Mouse (Mus musculus): ENCODE data around the gene Clmn. TPM values are rescaled to one million over a fixed set of nuclear protein-coding genes. Genes with fewer than 3 reads are reported as not detected.
"Not testable (repeated sequence)": the region's sequence is repeated elsewhere in the genome, so short reads cannot be mapped to it uniquely, and the experiment has no call there.

Gene Clmn
- total and polyA plus RNA-seq, 3 experiments, result not detected

GRCm38 (mm10) chr12:104731782-104732181 is 133.1 kb downstream of the Clmn start:
- H3K27me3 ChIP-seq (ENCODE audit: control insufficient read depth in 1 of 2, insufficient read depth in 2 of 2, low read length in 2 of 2), result no peaks in the 10 kb centered on the region
- no peaks in the 10 kb centered on the region for H3K9me3 ChIP-seq (replicated peaks; ENCODE audit: insufficient read depth, low read length)
- TF ChIP-seq JUND (IDR thresholded peaks at IDR 0.05; ENCODE audit: low read depth, low read length) (no peak), ELF1 (IDR thresholded peaks at IDR 0.05; ENCODE audit: low read depth, low read length) (no peak), ZC3H11A (IDR thresholded peaks at IDR 0.05; ENCODE audit: low read depth, low read length) (no peak), TAL1 (IDR thresholded peaks at IDR 0.05; ENCODE audit: low read length) (no peak), UBTF (IDR thresholded peaks at IDR 0.05; ENCODE audit: borderline replicate concordance, insufficient read depth, low read depth, low read length) (no peak), MAZ (IDR thresholded peaks at IDR 0.05; ENCODE audit: low read depth, low read length) (no peak), GABPA (IDR thresholded peaks at IDR 0.05; ENCODE audit: low read depth, low read length) (no peak), NELFE (IDR thresholded peaks at IDR 0.05; ENCODE audit: low read depth, low read length) (no peak), USF1 (IDR thresholded peaks at IDR 0.05; ENCODE audit: low read depth, low read length) (no peak), TBP (IDR thresholded peaks at IDR 0.05; ENCODE audit: low read depth, low read length) (no peak), BHLHE40 (IDR thresholded peaks at IDR 0.05; ENCODE audit: borderline replicate concordance, low read depth, low read length) (no peak), SMC3 (IDR thresholded peaks at IDR 0.05; ENCODE audit: low read depth, low read length) (no peak)
- no peak overlapping the region for H3K4me3 ChIP-seq (ENCODE audit: control insufficient read depth in 1 of 2, insufficient read depth in 1 of 2, low read depth in 2 of 2, low read length in 2 of 2)
- no peak for DNase-seq (ENCODE audit: low read depth, low spot score)
- H3K79me2 ChIP-seq (ENCODE audit: control insufficient read depth, insufficient read depth, low read length, poor library complexity), result 0 out of 2 replicates have a peak, but pooled peaks cover 1% of the 10 kb centered on the region
- H3K36me3 ChIP-seq (ENCODE audit: control insufficient read depth in 1 of 2, insufficient read depth in 2 of 2, low read length in 2 of 2), result peaks cover 0 to 24% of the 10 kb centered on the region in 2 experiments; a peak in 2 of 4 replicates
- H3K4me1 ChIP-seq (ENCODE audit: control insufficient read depth in 1 of 2, insufficient read depth in 2 of 2, low read length in 2 of 2), result no peaks in the 10 kb centered on the region
- H3K27ac ChIP-seq (ENCODE audit: control insufficient read depth, low read depth, low read length), result no peak overlapping the region
- no peak overlapping the region for H3K9ac ChIP-seq (ENCODE audit: control insufficient read depth, low read depth, low read length, poor library complexity, severe bottlenecking)

GRCm38 (mm10) chr12:104726436-104726835 is 138.4 kb downstream of the Clmn start:
- not testable (repeated sequence) for H3K9me3 ChIP-seq (replicated peaks; ENCODE audit: insufficient read depth, low read length); DNase-seq (ENCODE audit: low read depth, low spot score); H3K27ac ChIP-seq (ENCODE audit: control insufficient read depth, low read depth, low read length); H3K27me3 ChIP-seq (ENCODE audit: control insufficient read depth in 1 of 2, insufficient read depth in 2 of 2, low read length in 2 of 2); H3K79me2 ChIP-seq (ENCODE audit: control insufficient read depth, insufficient read depth, low read length, poor library complexity); H3K4me3 ChIP-seq (ENCODE audit: control insufficient read depth in 1 of 2, insufficient read depth in 1 of 2, low read depth in 2 of 2, low read length in 2 of 2); H3K9ac ChIP-seq (ENCODE audit: control insufficient read depth, low read depth, low read length, poor library complexity, severe bottlenecking); H3K4me1 ChIP-seq (ENCODE audit: control insufficient read depth in 1 of 2, insufficient read depth in 2 of 2, low read length in 2 of 2)
- peaks cover 0 to 27% of the 10 kb centered on the region in 2 experiments; a peak in 2 of 4 replicates for H3K36me3 ChIP-seq (ENCODE audit: control insufficient read depth in 1 of 2, insufficient read depth in 2 of 2, low read length in 2 of 2)

- no peaks in the 10 kb centered on the region for H3K27me3 ChIP-seq (ENCODE audit: control insufficient read depth in 1 of 2, insufficient read depth in 2 of 2, low read length in 2 of 2)
- peaks cover 0 to 12% of the 10 kb centered on the region in 2 experiments; a peak in 2 of 4 replicates for H3K36me3 ChIP-seq (ENCODE audit: control insufficient read depth in 1 of 2, insufficient read depth in 2 of 2, low read length in 2 of 2)
- no peak overlapping the region for H3K27ac ChIP-seq (ENCODE audit: control insufficient read depth, low read depth, low read length)
- H3K4me3 ChIP-seq (ENCODE audit: control insufficient read depth in 1 of 2, insufficient read depth in 1 of 2, low read depth in 2 of 2, low read length in 2 of 2), result no peak overlapping the region
- H3K9ac ChIP-seq (ENCODE audit: control insufficient read depth, low read depth, low read length, poor library complexity, severe bottlenecking), result no peak overlapping the region
- H3K9me3 ChIP-seq (replicated peaks; ENCODE audit: insufficient read depth, low read length), result no peaks in the 10 kb centered on the region
- no peak for DNase-seq (ENCODE audit: low read depth, low spot score)
- no peaks in the 10 kb centered on the region for H3K79me2 ChIP-seq (ENCODE audit: control insufficient read depth, insufficient read depth, low read length, poor library complexity)
- TF ChIP-seq UBTF (IDR thresholded peaks at IDR 0.05; ENCODE audit: borderline replicate concordance, insufficient read depth, low read depth, low read length) (no peak), BHLHE40 (IDR thresholded peaks at IDR 0.05; ENCODE audit: borderline replicate concordance, low read depth, low read length) (no peak), USF2 (IDR thresholded peaks at IDR 0.05; ENCODE audit: borderline replicate concordance in 1 of 2, insufficient read depth in 1 of 2, low read depth in 1 of 2, low read length in 2 of 2) (no peak), RAD21 (IDR thresholded peaks at IDR 0.05; ENCODE audit: low read depth, low read length) (no peak), NELFE (IDR thresholded peaks at IDR 0.05; ENCODE audit: low read depth, low read length) (no peak), MYC (IDR thresholded peaks at IDR 0.05; ENCODE audit: low read depth, low read length) (no peak)
- H3K4me1 ChIP-seq (ENCODE audit: control insufficient read depth in 1 of 2, insufficient read depth in 2 of 2, low read length in 2 of 2), result no peaks in the 10 kb centered on the region
Measured at GRCm38 (mm10) chr12:104722056-104722455, 142.8 kb downstream of the Clmn start.
